Mouse (Mus musculus) splenic B cell, adult 2 months (primary cell): ENCODE results near the gene Smarcc1.

Experiments used
- DNase-seq: peaks from one replicate; pipeline ENCODE4 v3.0.0-alpha.2; 2011; ENCODE audit warnings: low read depth, low spot score
- H3K27me3 ChIP-seq: 2 replicates; pipeline ENCODE4 v1.6.1; 2012; ENCODE audit warnings: mild to moderate bottlenecking, low read length, moderate library complexity, mixed read lengths; ENCODE audit not compliant: control insufficient read depth, poor library complexity, insufficient read depth, severe bottlenecking
- H3K36me3 ChIP-seq: 2 replicates; pipeline ENCODE4 v1.6.1; 2012; ENCODE audit warnings: mild to moderate bottlenecking, low read length, moderate library complexity, mixed read lengths; ENCODE audit not compliant: control insufficient read depth, poor library complexity, insufficient read depth, severe bottlenecking

The Smarcc1 gene

DNA sequence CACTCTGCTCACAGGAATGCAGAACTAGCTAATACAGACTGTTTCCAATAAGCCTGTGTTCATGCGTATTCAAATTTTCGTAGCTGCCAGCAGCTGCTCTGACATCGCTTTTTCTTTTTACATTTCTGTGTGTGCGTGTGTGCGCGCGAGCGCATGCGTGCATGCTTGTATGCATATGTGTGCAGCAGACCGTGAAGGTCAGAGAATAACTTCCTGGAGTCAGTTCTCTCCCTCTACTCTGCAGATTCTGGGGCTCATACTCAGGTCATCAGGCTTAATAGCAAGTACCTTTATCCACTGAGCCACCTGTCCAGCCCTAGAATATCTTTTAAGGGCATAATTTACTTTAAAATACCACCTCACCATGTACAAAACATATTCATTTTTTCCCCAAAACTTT is 150.9 kb downstream of the Smarcc1 start:
- DNase-seq: no peak
- Histone ChIP-seq H3K27me3 (no peaks in the 10 kb centered on the region), H3K36me3 (no peaks in the 10 kb centered on the region)

DNA sequence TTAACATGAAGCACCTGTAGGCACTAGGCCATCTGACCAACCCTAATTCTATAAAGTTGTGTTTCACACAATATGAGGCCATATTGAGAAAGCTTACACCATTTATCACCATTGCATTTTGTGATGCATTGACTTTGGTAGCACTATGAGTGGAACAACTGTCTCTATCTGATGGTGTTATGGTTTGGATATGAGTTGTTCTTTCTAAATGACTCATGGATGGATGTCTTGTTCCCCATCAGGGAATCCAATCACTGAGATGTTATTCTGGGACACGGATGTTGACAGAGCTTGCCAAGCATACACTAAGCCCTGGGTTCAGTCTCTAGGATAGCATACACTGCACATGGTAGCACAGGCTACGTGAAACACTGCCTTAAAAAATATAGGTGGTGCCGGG is 154.8 kb downstream of the Smarcc1 start:
- DNase-seq: no peak
- no peaks in the 10 kb centered on the region for H3K27me3 ChIP-seq

DNA sequence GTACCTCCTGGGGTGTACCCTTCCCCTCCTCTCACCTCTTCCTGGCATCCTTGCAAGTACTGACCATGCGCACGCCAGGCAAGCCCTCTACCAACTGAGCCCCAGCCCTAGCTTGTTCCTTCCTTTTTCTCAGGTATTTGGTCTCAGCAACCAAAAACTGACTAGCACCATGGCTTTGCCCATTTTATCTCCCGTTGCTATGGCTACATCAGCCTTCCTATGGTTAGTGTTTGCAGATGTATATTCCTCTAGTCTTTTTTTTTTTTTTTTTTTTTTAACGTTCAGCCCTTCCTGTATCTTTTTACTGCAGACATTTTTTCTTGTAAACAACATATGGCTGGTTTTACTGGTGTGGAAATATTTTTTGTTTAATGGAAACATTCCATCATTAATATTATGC is 156.0 kb downstream of the Smarcc1 start:
- no peak for DNase-seq
- Histone ChIP-seq H3K27me3 (no peaks in the 10 kb centered on the region), H3K36me3 (no peaks in the 10 kb centered on the region)

More for the DNA sequence above, 154.8 kb downstream of the Smarcc1 start:
- H3K36me3 ChIP-seq: no peaks in the 10 kb centered on the region

DNA sequence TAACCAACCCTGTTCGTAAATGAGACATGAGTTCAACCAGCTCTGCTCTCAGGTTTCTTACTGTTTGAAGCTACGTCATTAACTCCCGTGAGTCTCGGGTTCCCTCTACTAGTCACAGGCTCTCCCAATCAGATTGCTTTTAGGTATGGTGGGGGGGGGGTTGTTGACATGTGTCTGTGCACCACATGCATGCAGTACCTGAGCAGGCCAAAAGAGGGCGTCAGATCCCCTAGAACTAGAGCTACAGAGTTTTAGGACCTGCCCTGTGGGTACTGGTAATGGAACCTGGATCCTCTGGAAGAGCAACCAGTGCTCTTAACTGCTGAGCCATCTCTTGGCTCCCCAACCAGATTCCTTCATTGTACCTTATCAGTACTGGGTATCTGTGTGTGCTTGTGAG is 158.4 kb downstream of the Smarcc1 start:
- H3K36me3 ChIP-seq: no peaks in the 10 kb centered on the region
- no peaks in the 10 kb centered on the region for H3K27me3 ChIP-seq
- DNase-seq: no peak

DNA sequence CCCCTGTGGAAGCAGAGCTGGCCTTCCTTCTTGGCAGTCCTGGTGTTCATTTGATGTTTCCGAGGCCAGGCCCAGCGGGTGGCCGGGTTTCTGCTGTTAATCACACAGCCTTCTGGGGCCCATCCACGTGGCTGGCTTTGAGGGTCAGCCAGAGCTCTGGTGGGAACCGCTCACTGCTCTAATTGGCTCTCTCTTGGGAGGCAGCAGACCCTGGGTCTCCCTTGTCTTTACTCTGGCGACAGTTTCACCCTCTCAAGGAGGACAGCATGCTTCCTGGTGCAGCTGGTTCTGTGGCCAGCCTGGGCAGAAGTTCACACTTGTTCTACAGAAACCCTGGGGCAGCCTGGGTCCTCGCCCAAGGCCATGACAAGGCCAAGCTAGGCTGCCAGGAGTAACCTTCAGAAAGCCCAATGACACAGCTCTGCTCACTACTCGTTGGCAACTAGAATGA is 159.9 kb downstream of the Smarcc1 start:
- Histone ChIP-seq H3K27me3 (no peaks in the 10 kb centered on the region), H3K36me3 (no peaks in the 10 kb centered on the region)
- no peak for DNase-seq

DNA sequence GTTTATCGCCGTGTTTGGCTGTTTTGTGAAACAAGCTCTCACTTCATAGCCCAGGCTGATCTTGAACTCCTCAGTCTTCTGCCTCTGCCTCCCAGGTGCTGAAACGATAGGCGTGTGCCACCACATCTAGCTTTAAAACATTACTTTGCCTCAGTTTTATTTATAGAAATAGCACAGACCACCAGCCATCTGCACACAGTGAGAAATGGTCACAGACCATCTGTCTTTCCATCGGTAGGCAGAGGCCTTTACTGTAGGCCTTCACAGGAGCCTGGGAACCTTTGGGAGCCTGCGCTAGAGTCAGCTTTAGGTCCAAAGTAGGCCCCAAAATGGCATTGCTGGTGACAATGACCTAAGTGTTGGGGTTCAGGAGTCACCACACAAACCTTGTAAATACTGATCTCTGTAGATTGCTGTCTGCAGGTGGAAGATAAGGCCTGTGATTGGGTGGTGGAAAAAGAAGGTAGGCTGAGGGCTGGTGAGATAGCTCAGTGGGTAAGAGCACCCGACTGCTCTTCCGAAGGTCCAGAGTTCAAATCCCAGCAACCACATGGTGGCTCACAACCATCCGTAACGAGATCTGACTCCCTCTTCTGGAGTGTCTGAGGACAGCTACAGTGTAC is 166.7 kb downstream of the Smarcc1 start:
- DNase-seq: no peak
- Histone ChIP-seq H3K36me3 (no peaks in the 10 kb centered on the region), H3K27me3 (no peaks in the 10 kb centered on the region)

DNA sequence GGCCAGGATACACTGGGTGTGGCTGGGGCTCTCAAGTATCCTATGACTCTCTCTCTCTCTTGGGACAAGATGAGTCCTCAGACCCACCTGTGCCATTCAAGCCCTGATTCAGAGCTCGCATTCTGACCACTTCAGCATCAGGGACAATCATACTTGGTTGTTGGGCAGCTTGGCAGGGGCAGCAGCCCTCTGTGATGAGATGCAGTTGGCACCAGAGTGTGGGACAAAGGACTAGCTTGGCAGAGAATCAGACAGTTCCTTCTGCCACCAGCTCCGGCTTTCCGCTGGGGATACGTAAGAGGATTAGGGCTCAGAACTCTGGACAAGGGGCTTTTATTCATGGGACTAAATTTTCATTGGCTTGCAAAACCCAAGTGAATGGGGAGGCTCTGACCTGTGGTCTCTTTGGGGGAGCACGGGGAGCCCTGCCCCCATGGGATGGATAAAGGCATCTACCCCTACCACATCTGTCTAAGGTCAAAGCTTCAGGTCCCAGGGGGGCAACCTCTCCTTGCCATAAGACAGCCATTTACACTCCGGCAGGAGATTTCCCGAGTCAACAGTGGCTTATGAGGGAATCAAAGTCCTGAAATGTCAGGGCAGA is 169.9 kb downstream of the Smarcc1 start:
- no peaks in the 10 kb centered on the region for H3K27me3 ChIP-seq
- no peak for DNase-seq

More for the DNA sequence above, 169.9 kb downstream of the Smarcc1 start:
- no peaks in the 10 kb centered on the region for H3K36me3 ChIP-seq
